7 mouse cellular contexts compared by ENCODE assay signal in genomic region chr4:139623434-139624115, GRCm38 (mm10). TPM values are rescaled to one million over a fixed set of nuclear protein-coding genes. Genes with fewer than 3 reads are reported as not detected.
DNase-seq lines count a peak whose midpoint lies in the region; ATAC-seq and TF ChIP-seq lines count a peak whose summit lies in the region.

No protein-coding gene starts in this region.

- TF ChIP-seq POLR2A in testis, adult 2 months (IDR thresholded peaks at IDR 0.05; ENCODE audit: control insufficient read depth, low read depth, low read length) = no peak
- TF ChIP-seq POLR2A in limb, embryonic 14.5 days (IDR thresholded peaks at IDR 0.05; ENCODE audit: borderline replicate concordance, extremely low read depth, insufficient read depth, insufficient read length) = no peak

- TF ChIP-seq CTCF in testis, adult 2 months (IDR thresholded peaks at IDR 0.05; ENCODE audit: control insufficient read depth, insufficient read depth, insufficient replicate concordance, low read depth, low read length) = no peak
- TF ChIP-seq CTCF in stomach, postnatal 0 days (IDR thresholded peaks at IDR 0.05; ENCODE audit: low read depth) = no peak

- no peak for DNase-seq in testis, postnatal 14 days (ENCODE audit: low spot score)
- DNase-seq in limb, embryonic 14.5 days (ENCODE audit: low spot score) = no peak
- DNase-seq in stomach, postnatal 0 days (ENCODE audit: low spot score) = no peak
- DNase-seq in cerebellum, adult 18-20 months = no peak
- DNase-seq in cerebellum, adult 8-10 months = no peak

- H3K4me3 ChIP-seq in testis, adult 2 months (ENCODE audit: control insufficient read depth, low read depth, low read length) = peak overlapping the region; percentile 83
- peak overlapping the region; percentile 86 for H3K4me3 ChIP-seq in forebrain, embryonic 16.5 days (replicated peaks; ENCODE audit: low read length)
- H3K4me3 ChIP-seq in limb, embryonic 14.5 days (replicated peaks; ENCODE audit: low read length) = peak overlapping the region; percentile 56
- peak overlapping the region; percentile 70 for H3K4me3 ChIP-seq in stomach, postnatal 0 days (ENCODE audit: low read depth, low read length)

- H3K36me3 ChIP-seq in testis, adult 2 months (ENCODE audit: control insufficient read depth, insufficient read depth, low read length) = no peaks in the 10 kb centered on the region
- no peaks in the 10 kb centered on the region for H3K36me3 ChIP-seq in forebrain, embryonic 16.5 days (ENCODE audit: control insufficient read depth, insufficient read depth)
- no peaks in the 10 kb centered on the region for H3K36me3 ChIP-seq in limb, embryonic 14.5 days (ENCODE audit: control insufficient read depth, insufficient read depth, low read length)
- no peaks in the 10 kb centered on the region for H3K36me3 ChIP-seq in stomach, postnatal 0 days (ENCODE audit: control insufficient read depth, insufficient read depth, low read length)

- H3K27me3 ChIP-seq in testis, adult 2 months (ENCODE audit: control insufficient read depth, insufficient read depth, low read length) = no peaks in the 10 kb centered on the region
- no peaks in the 10 kb centered on the region for H3K27me3 ChIP-seq in forebrain, embryonic 16.5 days (replicated peaks; ENCODE audit: control insufficient read depth, insufficient read depth, low read length)
- no peaks in the 10 kb centered on the region for H3K27me3 ChIP-seq in limb, embryonic 14.5 days (ENCODE audit: control insufficient read depth, insufficient read depth, low read length)
- H3K27me3 ChIP-seq in stomach, postnatal 0 days (ENCODE audit: control insufficient read depth, insufficient read depth, low read length) = no peaks in the 10 kb centered on the region

- H3K4me2 ChIP-seq in forebrain, embryonic 16.5 days (ENCODE audit: low read length) = peak overlapping the region; percentile 88
- peak overlapping the region; percentile 74 for H3K4me2 ChIP-seq in limb, embryonic 14.5 days (replicated peaks; ENCODE audit: low read depth, low read length, severe bottlenecking)
- H3K4me2 ChIP-seq in stomach, postnatal 0 days (replicated peaks; ENCODE audit: low read depth) = peak overlapping the region; percentile 98

- 22% methylated on average over 21 of the region's 21 CpGs for WGBS in forebrain, embryonic 16.5 days
- WGBS in limb, embryonic 14.5 days = 19% methylated on average over 21 of the region's 21 CpGs
- WGBS in stomach, postnatal 0 days = 13% methylated on average over 21 of the region's 21 CpGs

- H3K9me3 ChIP-seq in forebrain, embryonic 16.5 days (ENCODE audit: control insufficient read depth, low read length) = no peaks in the 10 kb centered on the region
- no peaks in the 10 kb centered on the region for H3K9me3 ChIP-seq in limb, embryonic 14.5 days (ENCODE audit: control insufficient read depth, low read length)
- no peaks in the 10 kb centered on the region for H3K9me3 ChIP-seq in stomach, postnatal 0 days (ENCODE audit: control insufficient read depth, low read length)

- H3K27ac ChIP-seq in testis, adult 2 months (ENCODE audit: control insufficient read depth, insufficient read depth, low read depth, low read length) = no peak overlapping the region
- H3K27ac ChIP-seq in forebrain, embryonic 16.5 days (ENCODE audit: low read length) = no peak overlapping the region
- no peak overlapping the region for H3K27ac ChIP-seq in limb, embryonic 14.5 days (replicated peaks; ENCODE audit: low read depth, low read length)
- H3K27ac ChIP-seq in stomach, postnatal 0 days (replicated peaks) = peak overlapping the region; percentile 88; the same call in 1 of the 2 replicates

- peak overlapping the region; percentile 87 for H3K9ac ChIP-seq in forebrain, embryonic 16.5 days (replicated peaks; ENCODE audit: low read depth, low read length)
- peak overlapping the region; percentile 53 for H3K9ac ChIP-seq in limb, embryonic 14.5 days (ENCODE audit: low read depth, low read length, severe bottlenecking)
- H3K9ac ChIP-seq in stomach, postnatal 0 days (ENCODE audit: low read length) = peak overlapping the region; percentile 73

- H3K4me1 ChIP-seq in testis, adult 2 months (ENCODE audit: control insufficient read depth, insufficient read depth, low read length) = peaks cover 8% of the 10 kb centered on the region
- peaks cover 20% of the 10 kb centered on the region for H3K4me1 ChIP-seq in forebrain, embryonic 16.5 days (replicated peaks; ENCODE audit: control insufficient read depth, insufficient read depth, low read length)
- peaks cover 12% of the 10 kb centered on the region for H3K4me1 ChIP-seq in limb, embryonic 14.5 days (ENCODE audit: control insufficient read depth, insufficient read depth, low read length)
- H3K4me1 ChIP-seq in stomach, postnatal 0 days (replicated peaks; ENCODE audit: control insufficient read depth, insufficient read depth) = 0 out of 2 replicates have a peak, but pooled peaks cover 2% of the 10 kb centered on the region

- no peak for ATAC-seq in forebrain, embryonic 16.5 days
- ATAC-seq in limb, embryonic 14.5 days (ENCODE audit: low FRiP score, low read depth) = no peak
- no peak for ATAC-seq in stomach, postnatal 0 days (ENCODE audit: low FRiP score, low TSS enrichment)

- TF ChIP-seq EP300 in stomach, postnatal 0 days (optimal IDR thresholded peaks at IDR 0.05) = no peak

RNA-seq across cellular contexts. Expression of gene Aldh4a1, which starts 0.9 kb away (rescaled TPM):
- 7.0 and 7.2 TPM in 2 replicates for polyA plus RNA-seq in testis, adult 2 months (2012; rRNA removed)
- 30.2 and 31.1 TPM in 2 replicates for polyA plus RNA-seq in forebrain, embryonic 16.5 days (2015; fragmentation: Nextera tagmentation; extraction: Ambion mirVana)
- polyA plus RNA-seq in limb, embryonic 14.5 days (2012; rRNA removed) = 21.9 and 25.6 TPM in 2 replicates
- 21.9 and 23.0 TPM in 2 replicates for polyA plus RNA-seq in limb, embryonic 14.5 days (2014; fragmentation: Nextera tagmentation; extraction: Ambion mirVana)
- polyA plus RNA-seq in stomach, postnatal 0 days (2015; fragmentation: Nextera tagmentation; extraction: Ambion mirVana) = 12.9 and 14.7 TPM in 2 replicates

RNA-seq across cellular contexts. Expression of gene Gm21969, which starts 20.6 kb away (rescaled TPM):
- not detected in 2 replicates for polyA plus RNA-seq in testis, adult 2 months (2012; rRNA removed)
- not detected in 2 replicates for polyA plus RNA-seq in forebrain, embryonic 16.5 days (2015; fragmentation: Nextera tagmentation; extraction: Ambion mirVana)
- polyA plus RNA-seq in limb, embryonic 14.5 days (2012; rRNA removed) = 0.03 TPM in 1 of 2 replicates, not detected in the other
- not detected in 2 replicates for polyA plus RNA-seq in limb, embryonic 14.5 days (2014; fragmentation: Nextera tagmentation; extraction: Ambion mirVana)
- polyA plus RNA-seq in stomach, postnatal 0 days (2015; fragmentation: Nextera tagmentation; extraction: Ambion mirVana) = not detected in 2 replicates

RNA-seq across cellular contexts. Expression of gene Tas1r2, which starts 29.8 kb away (rescaled TPM):
- polyA plus RNA-seq in testis, adult 2 months (2012; rRNA removed) = not detected in 2 replicates
- polyA plus RNA-seq in forebrain, embryonic 16.5 days (2015; fragmentation: Nextera tagmentation; extraction: Ambion mirVana) = not detected in 2 replicates
- 0.04 and 0.05 TPM in 2 replicates for polyA plus RNA-seq in limb, embryonic 14.5 days (2012; rRNA removed)
- not detected in 2 replicates for polyA plus RNA-seq in limb, embryonic 14.5 days (2014; fragmentation: Nextera tagmentation; extraction: Ambion mirVana)
- polyA plus RNA-seq in stomach, postnatal 0 days (2015; fragmentation: Nextera tagmentation; extraction: Ambion mirVana) = not detected in 2 replicates
